8 mouse cellular contexts compared by ENCODE assay signal in genomic region chr13:55468851-55469560, GRCm38 (mm10). TPM values are rescaled to one million over a fixed set of nuclear protein-coding genes. Genes with fewer than 3 reads are reported as not detected.
DNase-seq lines count a peak whose midpoint lies in the region; ATAC-seq and TF ChIP-seq lines count a peak whose summit lies in the region.

No protein-coding gene starts in this region.

- H3K4me3 ChIP-seq in heart, postnatal 0 days (ENCODE audit: low read depth, low read length) = no peak overlapping the region
- H3K4me3 ChIP-seq in testis, adult 2 months (ENCODE audit: control insufficient read depth, low read depth, low read length) = no peak overlapping the region
- no peak overlapping the region for H3K4me3 ChIP-seq in hindbrain, embryonic 16.5 days (ENCODE audit: low read length)

- H3K4me2 ChIP-seq in heart, postnatal 0 days (ENCODE audit: low read depth, low read length) = no peak overlapping the region
- no peak overlapping the region for H3K4me2 ChIP-seq in hindbrain, embryonic 16.5 days (ENCODE audit: low read length)

- peaks cover 78% of the 10 kb centered on the region for H3K27me3 ChIP-seq in heart, postnatal 0 days (ENCODE audit: control insufficient read depth, insufficient read depth, low read length)
- H3K27me3 ChIP-seq in testis, adult 2 months (ENCODE audit: control insufficient read depth, insufficient read depth, low read length) = no peaks in the 10 kb centered on the region
- no peaks in the 10 kb centered on the region for H3K27me3 ChIP-seq in hindbrain, embryonic 16.5 days (replicated peaks; ENCODE audit: control insufficient read depth, insufficient read depth, low read length)
- H3K27me3 ChIP-seq in splenic B cell, adult 2 months (ENCODE audit: control insufficient read depth, insufficient read depth, low read length, poor library complexity, severe bottlenecking) = no peaks in the 10 kb centered on the region

- H3K9ac ChIP-seq in heart, postnatal 0 days (replicated peaks; ENCODE audit: low read depth, low read length) = no peak overlapping the region
- no peak overlapping the region for H3K9ac ChIP-seq in hindbrain, embryonic 16.5 days (ENCODE audit: low read depth, low read length)

- ATAC-seq in heart, postnatal 0 days (ENCODE audit: insufficient read depth, low read depth) = peak; percentile 21; the same call in 1 of the 2 replicates
- no peak for ATAC-seq in hindbrain, embryonic 16.5 days

- TF ChIP-seq CTCF in heart, postnatal 0 days (IDR thresholded peaks at IDR 0.05; ENCODE audit: low read depth) = peak; percentile 68
- TF ChIP-seq CTCF in testis, adult 2 months (IDR thresholded peaks at IDR 0.05; ENCODE audit: control insufficient read depth, insufficient read depth, insufficient replicate concordance, low read depth, low read length) = peak; percentile 25; the same call in 1 of the 2 replicates

- no peak overlapping the region for H3K27ac ChIP-seq in heart, postnatal 0 days (ENCODE audit: low read depth)
- no peak overlapping the region for H3K27ac ChIP-seq in testis, adult 2 months (ENCODE audit: control insufficient read depth, insufficient read depth, low read depth, low read length)
- 0 out of 2 replicates have a peak overlapping the region, but pooled peaks have one; percentile 5 for H3K27ac ChIP-seq in hindbrain, embryonic 16.5 days (ENCODE audit: low read depth, low read length)

- peaks cover 14% of the 10 kb centered on the region for H3K4me1 ChIP-seq in heart, postnatal 0 days (ENCODE audit: control insufficient read depth, insufficient read depth)
- peaks cover 41% of the 10 kb centered on the region for H3K4me1 ChIP-seq in testis, adult 2 months (ENCODE audit: control insufficient read depth, insufficient read depth, low read length)
- H3K4me1 ChIP-seq in hindbrain, embryonic 16.5 days (ENCODE audit: control insufficient read depth, insufficient read depth, low read depth, low read length) = peaks cover 87% of the 10 kb centered on the region

- no peak for TF ChIP-seq POLR2A in testis, adult 2 months (IDR thresholded peaks at IDR 0.05; ENCODE audit: control insufficient read depth, low read depth, low read length)

- DNase-seq in heart, postnatal 0 days (ENCODE audit: low spot score) = peak; percentile 64
- no peak for DNase-seq in heart, adult 8-10 months (ENCODE audit: low spot score)
- no peak for DNase-seq in testis, postnatal 14 days (ENCODE audit: low spot score)
- DNase-seq in splenic B cell, adult 2 months (ENCODE audit: low read depth, low spot score) = peak; percentile 62
- DNase-seq in cerebellum, postnatal 36 days = no peak
- DNase-seq in thymus, adult 18-20 months = no peak

- TF ChIP-seq EP300 in heart, postnatal 0 days (IDR thresholded peaks at IDR 0.05; ENCODE audit: low read depth) = no peak

- no peaks in the 10 kb centered on the region for H3K36me3 ChIP-seq in heart, postnatal 0 days (replicated peaks; ENCODE audit: control insufficient read depth, insufficient read depth, low read length)
- no peaks in the 10 kb centered on the region; the same call in 1 of the 2 replicates for H3K36me3 ChIP-seq in testis, adult 2 months (ENCODE audit: control insufficient read depth, insufficient read depth, low read length)
- H3K36me3 ChIP-seq in hindbrain, embryonic 16.5 days (ENCODE audit: control insufficient read depth, insufficient read depth, low read length) = 0 out of 2 replicates have a peak, but pooled peaks cover 4% of the 10 kb centered on the region
- no peaks in the 10 kb centered on the region for H3K36me3 ChIP-seq in splenic B cell, adult 2 months (ENCODE audit: control insufficient read depth, insufficient read depth, low read length, poor library complexity, severe bottlenecking)

- 37% methylated on average over 13 of the region's 13 CpGs for WGBS in heart, postnatal 0 days
- 33% methylated on average over 13 of the region's 13 CpGs for WGBS in hindbrain, embryonic 16.5 days

- H3K9me3 ChIP-seq in heart, postnatal 0 days (replicated peaks; ENCODE audit: control insufficient read depth, low read length) = no peaks in the 10 kb centered on the region
- no peaks in the 10 kb centered on the region for H3K9me3 ChIP-seq in hindbrain, embryonic 16.5 days (ENCODE audit: control insufficient read depth, low read length)

RNA-seq across cellular contexts. Expression of gene Prr7, which starts 4.9 kb away (rescaled TPM):
- total RNA-seq in heart, postnatal 0 days (2014; rRNA removed; ENCODE audit: low replicate concordance) = 3.6 and 8.2 TPM in 2 replicates
- 0.08 TPM in 1 of 2 replicates, not detected in the other for polyA plus RNA-seq in heart, postnatal 0 days (2015; fragmentation: Nextera tagmentation; extraction: Ambion mirVana)
- 1 to 10 TPM in 1 of 4 experiments, under 1 TPM in 3; 0.44 to 1.2 (median 0.65) TPM for total RNA-seq in heart, adult 8-10 months (2022)
- polyA plus RNA-seq in testis, adult 2 months (2012; rRNA removed) = 20.3 and 24.9 TPM in 2 replicates
- 4.4 and 4.9 TPM in 2 replicates for polyA plus RNA-seq in hindbrain, embryonic 16.5 days (2015; fragmentation: Nextera tagmentation; extraction: Ambion mirVana)

RNA-seq across cellular contexts. Expression of gene Dbn1, which starts 18.9 kb away (rescaled TPM):
- total RNA-seq in heart, postnatal 0 days (2014; rRNA removed; ENCODE audit: low replicate concordance) = 38.5 and 46.0 TPM in 2 replicates
- 30.2 and 30.9 TPM in 2 replicates for polyA plus RNA-seq in heart, postnatal 0 days (2015; fragmentation: Nextera tagmentation; extraction: Ambion mirVana)
- total RNA-seq in heart, adult 8-10 months (2022) = 1 to 10 TPM; 3.8 to 6.4 (median 5.1) TPM
- polyA plus RNA-seq in testis, adult 2 months (2012; rRNA removed) = 89.3 and 101 TPM in 2 replicates
- polyA plus RNA-seq in hindbrain, embryonic 16.5 days (2015; fragmentation: Nextera tagmentation; extraction: Ambion mirVana) = 482 and 556 TPM in 2 replicates

RNA-seq across cellular contexts. Expression of gene Grk6, which starts 24.1 kb away (rescaled TPM):
- 27.2 and 44.4 TPM in 2 replicates for total RNA-seq in heart, postnatal 0 days (2014; rRNA removed; ENCODE audit: low replicate concordance)
- polyA plus RNA-seq in heart, postnatal 0 days (2015; fragmentation: Nextera tagmentation; extraction: Ambion mirVana) = 10.7 TPM in 2 replicates
- 10 to 100 TPM; 14.9 to 19.0 (median 16.6) TPM for total RNA-seq in heart, adult 8-10 months (2022)
- polyA plus RNA-seq in testis, adult 2 months (2012; rRNA removed) = 7.8 and 8.4 TPM in 2 replicates
- 15.8 and 25.0 TPM in 2 replicates for polyA plus RNA-seq in hindbrain, embryonic 16.5 days (2015; fragmentation: Nextera tagmentation; extraction: Ambion mirVana)

RNA-seq across cellular contexts. Expression of gene F12, which starts 42.4 kb away (rescaled TPM):
- total RNA-seq in heart, postnatal 0 days (2014; rRNA removed; ENCODE audit: low replicate concordance) = 0.12 TPM in 1 of 2 replicates, not detected in the other
- not detected in 2 replicates for polyA plus RNA-seq in heart, postnatal 0 days (2015; fragmentation: Nextera tagmentation; extraction: Ambion mirVana)
- not detected for total RNA-seq in heart, adult 8-10 months (2022)
- polyA plus RNA-seq in testis, adult 2 months (2012; rRNA removed) = 3.0 and 3.4 TPM in 2 replicates
- 0.14 and 0.38 TPM in 2 replicates for polyA plus RNA-seq in hindbrain, embryonic 16.5 days (2015; fragmentation: Nextera tagmentation; extraction: Ambion mirVana)

RNA-seq across cellular contexts. Expression of gene Pdlim7, which starts 44.5 kb away (rescaled TPM):
- 134 and 186 TPM in 2 replicates for total RNA-seq in heart, postnatal 0 days (2014; rRNA removed; ENCODE audit: low replicate concordance)
- 190 and 210 TPM in 2 replicates for polyA plus RNA-seq in heart, postnatal 0 days (2015; fragmentation: Nextera tagmentation; extraction: Ambion mirVana)
- 10 to 100 TPM; 38.4 to 49.4 (median 49.0) TPM for total RNA-seq in heart, adult 8-10 months (2022)
- polyA plus RNA-seq in testis, adult 2 months (2012; rRNA removed) = 7.6 and 14.5 TPM in 2 replicates
- 161 and 177 TPM in 2 replicates for polyA plus RNA-seq in hindbrain, embryonic 16.5 days (2015; fragmentation: Nextera tagmentation; extraction: Ambion mirVana)

Comparison
In these comparisons a context has a peak if more than half of its experiments do, and no peak if none do; other contexts are left out.
1. DNase-seq: peak in heart, postnatal 0 days (single experiment) and splenic B cell, adult 2 months (single experiment); none in heart, adult 8-10 months (single experiment), testis, postnatal 14 days (single experiment), cerebellum, postnatal 36 days (0 of 2) and thymus, adult 18-20 months (0 of 2).